Mouse (Mus musculus) liver, embryonic 11.5 days (tissue): ENCODE measurements at regions not wholly inside any gene's neighbourhood (a gene's known extent, or its start where the extent isn't known, plus 50 kb on each side); places are given as distances from the start of the nearest gene placed in this dataset.

Experiments
- ATAC-seq: fragments of 200-750 bp; cut with Nextera tagmentation; replicated peaks from 2 replicates; pipeline ENCODE4 v1.8.0; 2017; ENCODE audit warnings: moderate number of reproducible peaks, mild to moderate bottlenecking, moderate TSS enrichment, moderate library complexity; ENCODE audit not compliant: low FRiP score
- DNase-seq: peaks from one replicate; pipeline ENCODE4 v3.0.0-alpha.2; 2017; ENCODE audit warnings: low spot score
- H3K27ac ChIP-seq: fragments of 300-500 bp; sonication (generic); 2 replicates; pipeline ENCODE4 v1.5.1; 2014; ENCODE audit warnings: mild to moderate bottlenecking, low read depth, low read length, control low read depth
- H3K27me3 ChIP-seq: fragments of 300-500 bp; sonication (generic); replicated peaks from 2 replicates; pipeline ENCODE4 v1.6.1; 2014; ENCODE audit warnings: low read length, mixed read lengths; ENCODE audit not compliant: control insufficient read depth, insufficient read depth
- H3K36me3 ChIP-seq: fragments of 300-500 bp; sonication (generic); 2 replicates; pipeline ENCODE4 v1.6.1; 2014; ENCODE audit warnings: mild to moderate bottlenecking, low read length, moderate library complexity, mixed read lengths; ENCODE audit not compliant: control insufficient read depth, insufficient read depth
- H3K4me1 ChIP-seq: fragments of 300-500 bp; sonication (generic); replicated peaks from 2 replicates; pipeline ENCODE4 v1.6.1; 2014; ENCODE audit warnings: low read length, mixed read lengths; ENCODE audit not compliant: control insufficient read depth, insufficient read depth
- H3K4me2 ChIP-seq: fragments of 300-500 bp; sonication (generic); 2 replicates; pipeline ENCODE4 v1.6.1; 2014; ENCODE audit warnings: mild to moderate bottlenecking, control low read depth, moderate library complexity
- H3K4me3 ChIP-seq: fragments of 300-500 bp; sonication (generic); 2 replicates; pipeline ENCODE4 v1.5.1; 2014; ENCODE audit warnings: low read depth, low read length, control low read depth
- H3K9ac ChIP-seq: fragments of 300-500 bp; sonication (generic); 2 replicates; pipeline ENCODE4 v1.6.1; 2014; ENCODE audit warnings: low read depth, low read length, control low read depth
- H3K9me3 ChIP-seq: fragments of 300-500 bp; sonication (generic); 2 replicates; pipeline ENCODE4 v1.6.1; 2016; ENCODE audit warnings: low read length, inconsistent platforms, mixed read lengths; ENCODE audit not compliant: control insufficient read depth
- WGBS: fragments of 180-500 bp; shearing (Covaris S2); extraction: QIAGEN DNeasy Blood & Tissue Kit; methylation state at CpG from one replicate; pipeline ENCODE4 v1.1.7; 2014; 5-methylcytosine and 5-hydroxymethylcytosine counted together

DNA sequence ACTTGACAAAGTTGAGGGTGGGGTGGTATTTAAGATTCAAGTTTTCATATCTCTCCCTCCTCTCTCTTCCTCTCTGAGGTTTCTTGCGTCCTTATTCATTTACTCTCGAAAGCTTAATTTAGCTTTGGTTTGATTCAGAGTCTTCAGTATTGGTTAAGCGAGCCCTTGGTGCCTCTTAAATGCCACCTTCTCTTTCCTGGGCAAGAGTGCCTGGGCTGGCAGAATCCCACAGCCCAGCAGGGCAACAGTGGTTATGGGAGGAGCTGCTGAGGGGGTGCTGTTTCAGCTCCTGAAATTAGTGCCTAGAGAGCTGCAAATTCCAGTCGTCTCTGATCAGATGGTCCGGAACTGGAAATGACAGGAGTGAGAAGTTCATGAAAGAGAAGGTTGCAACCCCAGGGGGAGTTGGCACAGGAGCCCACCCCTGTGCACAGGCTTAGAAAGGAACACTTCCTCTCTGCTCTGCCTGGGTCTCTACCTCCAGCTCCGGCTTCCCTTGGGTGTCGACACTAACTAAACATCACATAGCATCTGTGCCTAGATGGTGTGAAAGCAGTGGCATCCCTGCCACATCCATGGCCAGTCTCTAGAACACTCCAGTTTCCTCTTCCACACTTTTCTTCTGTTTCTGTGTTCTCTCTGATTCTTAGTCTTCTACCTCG, 125.2 kb upstream of the Tent5a start:
- no peak for ATAC-seq
- H3K4me1 ChIP-seq, result no peaks in the 10 kb centered on the region; the same call in 1 of the 2 replicates
- H3K9ac ChIP-seq, result no peak overlapping the region
- 71% methylated on average over 8 of the region's 8 CpGs for WGBS
- no peak overlapping the region for H3K4me2 ChIP-seq
- H3K27ac ChIP-seq, result no peak overlapping the region
- H3K4me3 ChIP-seq, result no peak overlapping the region
- no peak for DNase-seq
- H3K9me3 ChIP-seq, result no peaks in the 10 kb centered on the region
- H3K27me3 ChIP-seq, result no peaks in the 10 kb centered on the region
- no peaks in the 10 kb centered on the region for H3K36me3 ChIP-seq

- Histone ChIP-seq H3K9me3 (no peaks in the 10 kb centered on the region), H3K4me3 (no peak overlapping the region), H3K9ac (no peak overlapping the region), H3K36me3 (no peaks in the 10 kb centered on the region), H3K27ac (no peak overlapping the region), H3K4me2 (no peak overlapping the region), H3K4me1 (no peaks in the 10 kb centered on the region), H3K27me3 (no peaks in the 10 kb centered on the region)
- 82% methylated on average over 5 of the region's 5 CpGs for WGBS
- ATAC-seq (no peak), DNase-seq (no peak)
Observed at GRCm38 (mm10) chr9:85451349-85451748, 124.2 kb upstream of the Tent5a start.

DNA sequence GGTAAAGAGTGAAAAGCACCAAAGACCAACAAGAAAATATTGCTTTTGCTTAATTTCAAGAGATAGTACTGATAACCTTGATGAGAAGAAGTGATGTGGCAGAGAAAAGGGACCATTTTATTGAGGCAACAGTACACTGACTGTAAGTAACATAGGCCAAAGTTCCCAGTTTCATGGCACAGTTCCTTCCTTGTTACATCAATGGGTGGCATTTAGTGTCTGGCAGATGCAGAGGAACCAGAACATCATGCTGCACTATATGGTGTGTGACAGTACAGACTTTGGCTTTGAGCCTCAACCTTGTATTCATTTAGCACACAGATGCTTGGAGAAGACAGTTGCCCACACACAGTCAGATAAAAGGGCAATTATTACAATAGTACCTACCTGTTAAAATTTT, 123.7 kb upstream of the Tent5a start:
- no peak overlapping the region for H3K27ac ChIP-seq
- H3K4me3 ChIP-seq, result no peak overlapping the region
- ATAC-seq (no peak), DNase-seq (no peak)
- H3K27me3 ChIP-seq, result no peaks in the 10 kb centered on the region
- H3K4me2 ChIP-seq, result no peak overlapping the region
- no peaks in the 10 kb centered on the region for H3K36me3 ChIP-seq
- H3K4me1 ChIP-seq, result no peaks in the 10 kb centered on the region
- H3K9me3 ChIP-seq, result no peaks in the 10 kb centered on the region
- no peak overlapping the region for H3K9ac ChIP-seq

DNA sequence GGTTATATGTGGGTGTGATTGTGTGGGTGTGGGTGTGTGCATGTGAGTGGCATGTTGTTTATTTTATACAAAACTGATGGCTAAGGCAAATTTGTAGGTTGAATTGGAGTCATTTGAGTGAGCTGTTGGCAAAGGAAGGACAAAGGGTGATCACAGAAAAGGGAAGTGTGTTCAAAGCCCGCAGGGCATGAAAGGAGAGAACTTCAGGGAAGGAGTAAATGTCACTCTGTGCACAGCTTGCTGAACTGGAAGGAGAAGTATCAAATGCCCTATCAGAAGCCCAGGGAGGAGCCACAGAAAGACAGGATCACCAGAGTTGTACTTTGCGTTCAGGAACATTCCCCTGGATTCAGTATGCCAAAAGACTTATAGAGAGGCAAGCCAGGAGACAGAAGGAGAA, 122.3 kb upstream of the Tent5a start:
- WGBS, result 64% methylated on average over 2 of the region's 2 CpGs
- DNase-seq (no peak), ATAC-seq (no peak)
- H3K9ac ChIP-seq, result no peak overlapping the region
- no peak overlapping the region for H3K4me3 ChIP-seq
- H3K36me3 ChIP-seq, result no peaks in the 10 kb centered on the region
- no peak overlapping the region for H3K4me2 ChIP-seq
- H3K9me3 ChIP-seq, result no peaks in the 10 kb centered on the region
- H3K27me3 ChIP-seq, result no peaks in the 10 kb centered on the region
- no peak overlapping the region for H3K27ac ChIP-seq
- H3K4me1 ChIP-seq, result no peaks in the 10 kb centered on the region

GRCm38 (mm10) chr9:85442761-85443505, 115.8 kb upstream of the Tent5a start:
- H3K9me3 ChIP-seq, result no peaks in the 10 kb centered on the region
- H3K9ac ChIP-seq, result no peak overlapping the region
- no peak for ATAC-seq
- DNase-seq, result no peak
- no peak overlapping the region for H3K27ac ChIP-seq
- 72% methylated on average over 4 of the region's 4 CpGs for WGBS
- no peaks in the 10 kb centered on the region for H3K4me1 ChIP-seq
- no peaks in the 10 kb centered on the region for H3K36me3 ChIP-seq
- no peaks in the 10 kb centered on the region for H3K27me3 ChIP-seq
- no peak overlapping the region for H3K4me3 ChIP-seq
- no peak overlapping the region for H3K4me2 ChIP-seq

- Histone ChIP-seq H3K36me3 (no peaks in the 10 kb centered on the region), H3K4me2 (no peak overlapping the region), H3K9ac (no peak overlapping the region), H3K4me1 (no peaks in the 10 kb centered on the region), H3K9me3 (no peaks in the 10 kb centered on the region), H3K27me3 (no peaks in the 10 kb centered on the region), H3K27ac (no peak overlapping the region), H3K4me3 (no peak overlapping the region)
- ATAC-seq, result no peak
- 54% methylated on average over 1 of the region's 1 CpGs for WGBS
- no peak for DNase-seq
Observed at GRCm38 (mm10) chr9:85439664-85440063, 112.5 kb upstream of the Tent5a start.

DNA sequence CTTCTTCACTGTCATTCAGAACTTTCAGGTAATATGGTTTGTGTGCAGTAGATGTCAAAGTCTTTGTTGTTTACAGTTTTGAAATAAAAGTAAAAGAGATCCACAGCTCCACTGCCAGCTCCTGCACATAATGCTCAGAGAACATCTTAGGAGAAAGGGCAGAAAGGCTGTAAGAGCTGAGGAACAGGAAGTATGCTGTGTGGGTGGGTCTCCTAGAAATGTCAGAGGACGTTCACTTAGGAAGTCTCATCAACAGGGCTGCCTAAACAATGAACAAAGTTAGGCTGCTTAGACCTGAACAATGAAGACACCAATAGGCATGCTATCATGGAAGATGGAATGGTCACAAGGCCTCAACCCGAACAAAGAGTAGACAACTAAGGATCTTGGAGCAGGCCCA, 105.1 kb upstream of the Tent5a start:
- Histone ChIP-seq H3K4me3 (no peak overlapping the region), H3K4me2 (no peak overlapping the region), H3K36me3 (no peaks in the 10 kb centered on the region), H3K27me3 (no peaks in the 10 kb centered on the region), H3K27ac (no peak overlapping the region), H3K4me1 (no peaks in the 10 kb centered on the region), H3K9me3 (no peaks in the 10 kb centered on the region), H3K9ac (no peak overlapping the region)
- WGBS, result 59% methylated on average over 2 of the region's 2 CpGs
- ATAC-seq, result no peak
- no peak for DNase-seq

DNA sequence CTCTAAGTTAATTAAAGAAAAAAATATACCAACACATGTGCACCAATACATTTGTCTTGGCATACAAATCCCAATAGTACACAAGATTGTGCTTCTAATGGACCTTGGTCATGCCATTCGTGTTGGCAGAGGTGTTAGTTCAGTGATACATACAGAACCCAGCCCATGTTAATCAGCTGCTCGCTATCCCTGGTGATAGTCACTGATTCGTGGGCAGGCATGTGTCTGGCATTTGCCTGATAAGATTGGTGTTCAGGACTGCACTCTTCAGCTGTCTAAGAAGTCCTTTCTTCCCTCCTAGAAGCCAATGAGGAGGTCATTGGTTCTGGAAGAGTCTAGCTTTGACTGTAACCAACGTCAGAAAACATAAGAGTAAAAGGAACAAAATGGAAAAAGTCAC, 99.7 kb upstream of the Tent5a start:
- ATAC-seq (no peak), DNase-seq (no peak)
- Histone ChIP-seq H3K9me3 (no peaks in the 10 kb centered on the region), H3K9ac (no peak overlapping the region), H3K4me2 (no peak overlapping the region), H3K27ac (no peak overlapping the region), H3K4me3 (no peak overlapping the region), H3K27me3 (no peaks in the 10 kb centered on the region), H3K4me1 (no peaks in the 10 kb centered on the region), H3K36me3 (no peaks in the 10 kb centered on the region)
- 48% methylated on average over 4 of the region's 4 CpGs for WGBS

DNA sequence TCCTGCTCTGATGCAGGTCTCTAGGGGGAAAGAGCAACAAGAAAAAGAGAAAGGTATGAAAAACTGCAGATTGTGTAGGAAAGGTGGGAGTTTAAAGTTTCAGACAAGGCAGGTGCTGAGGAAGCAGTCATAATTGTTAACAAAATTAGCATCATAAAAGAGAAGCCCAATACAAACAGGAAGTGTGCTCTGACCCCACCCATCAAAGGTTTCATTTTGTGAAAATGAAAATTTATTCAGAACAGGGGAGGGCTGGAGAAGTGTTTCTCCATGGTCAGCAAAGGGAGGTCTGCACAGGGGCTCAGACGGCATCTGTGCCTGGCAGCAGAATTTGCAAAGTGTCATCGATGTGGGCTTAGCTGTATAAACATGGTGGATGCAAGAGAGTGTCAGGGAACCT, 96.8 kb upstream of the Tent5a start:
- no peak overlapping the region for H3K4me3 ChIP-seq
- H3K27me3 ChIP-seq, result no peaks in the 10 kb centered on the region
- no peaks in the 10 kb centered on the region for H3K36me3 ChIP-seq
- DNase-seq (no peak), ATAC-seq (no peak)
- no peak overlapping the region for H3K27ac ChIP-seq
- H3K4me1 ChIP-seq, result no peaks in the 10 kb centered on the region
- no peak overlapping the region for H3K9ac ChIP-seq
- H3K9me3 ChIP-seq, result no peaks in the 10 kb centered on the region
- no peak overlapping the region for H3K4me2 ChIP-seq
- WGBS, result 77% methylated on average over 2 of the region's 2 CpGs
